Mouse (Mus musculus) bone marrow, adult 2 months (tissue): ENCODE measurements around the gene Zc2hc1c. TPM values are rescaled to one million over a fixed set of nuclear protein-coding genes. Genes with fewer than 3 reads are reported as not detected.
A peak's percentile ranks its signal among the peaks of the same experiment; 100 is the strongest.

Experiments
- H3K27ac ChIP-seq: fragments of 200-500 bp; 2 replicates; pipeline ENCODE4 v1.5.1; 2012; ENCODE audit warnings: low read depth, mild to moderate bottlenecking, control low read depth, inconsistent platforms, low read length; ENCODE audit not compliant: control insufficient read depth, poor library complexity, insufficient read depth
- H3K4me1 ChIP-seq: fragments of 200-500 bp; 2 replicates; pipeline ENCODE4 v1.6.1; 2011; ENCODE audit warnings: low read length; ENCODE audit not compliant: control insufficient read depth, insufficient read depth
- H3K4me3 ChIP-seq: fragments of 200-500 bp; replicated peaks from 2 replicates; pipeline ENCODE3; 2011; ENCODE audit warnings: mild to moderate bottlenecking, low read depth, low read length, control low read depth; ENCODE audit not compliant: control insufficient read depth
- CTCF ChIP-seq: fragments of 200-500 bp; IDR thresholded peaks from 2 replicates; pipeline ENCODE4 v1.5.1; 2011; ENCODE audit warnings: low read length, control low read depth; ENCODE audit not compliant: control insufficient read depth, insufficient read depth
- POLR2A ChIP-seq: fragments of 200-500 bp; IDR thresholded peaks from 2 replicates; pipeline ENCODE4 v1.6.1; 2011; ENCODE audit warnings: low read depth, mild to moderate bottlenecking, control low read depth, low read length, borderline replicate concordance; ENCODE audit not compliant: control insufficient read depth
- WGBS: fragments of 180-500 bp; shearing (Covaris S2); methylation state at CpG from one replicate; pipeline ENCODE4 v1.1.7; 2018; 5-methylcytosine and 5-hydroxymethylcytosine counted together
- polyA plus RNA-seq: library from polyadenylated mRNA; stranded (reverse); fragments of >200 nt; gene quantifications from 2 replicates; pipeline ENCODE4 v1.2.4, GENCODE M21; 2011; ENCODE audit warnings: low replicate concordance; ENCODE audit not compliant: missing spikeins, insufficient read depth, insufficient read length

Zc2hc1c gene
- polyA plus RNA-seq, 1 experiment = not detected

GRCm38 (mm10) chr12:85337567-85338311 is 49.3 kb downstream of the Zc2hc1c start:
- Histone ChIP-seq H3K27ac (no peak overlapping the region), H3K4me1 (no peaks in the 10 kb centered on the region), H3K4me3 (peak overlapping the region; percentile 9)
- WGBS = 71% methylated on average over 6 of the region's 6 CpGs
- no peak for TF ChIP-seq POLR2A
- TF ChIP-seq CTCF = no peak

- TF ChIP-seq POLR2A (no peak), CTCF (no peak)
- Histone ChIP-seq H3K4me1 (no peaks in the 10 kb centered on the region), H3K27ac (peak overlapping the region; percentile 96), H3K4me3 (peak overlapping the region; percentile 81)
- WGBS = under 1% methylated on average over 42 of the region's 42 CpGs
Observed at GRCm38 (mm10) chr12:85338815-85339214, 50.4 kb downstream of the Zc2hc1c start.

- Histone ChIP-seq H3K4me1 (no peaks in the 10 kb centered on the region; the same call in 1 of the 2 replicates), H3K27ac (peak within 1 kb of the TSS; percentile 96), H3K4me3 (peak within 1 kb of the TSS; percentile 81)
- TF ChIP-seq POLR2A (peak; percentile 87; the same call in 1 of the 2 replicates), CTCF (no peak)
- under 1% methylated on average over 36 of the region's 36 CpGs for WGBS
Observed at GRCm38 (mm10) chr12:85339243-85339729, 50.9 kb downstream of the Zc2hc1c start, which contains the start of gene Nek9. Gene Nek9, minus strand, starts transcription at chr12:85339362.

- 2% methylated on average over 4 of the region's 4 CpGs for whole genome bisulfite sequencing
- Histone ChIP-seq H3K4me3 (no peak overlapping the region), H3K27ac (peak overlapping the region; percentile 79; the same call in 1 of the 2 replicates), H3K4me1 (peaks cover 2% of the 10 kb centered on the region; the same call in 1 of the 2 replicates)
- TF ChIP-seq POLR2A (no peak), CTCF (no peak)
Observed at GRCm38 (mm10) chr12:85339947-85340346, 51.6 kb downstream of the Zc2hc1c start.

- H3K27ac ChIP-seq = no peak overlapping the region
- no peak for TF ChIP-seq CTCF
- no peak for TF ChIP-seq POLR2A
- peaks cover 2% of the 10 kb centered on the region; the same call in 1 of the 2 replicates for H3K4me1 ChIP-seq
- H3K4me3 ChIP-seq = no peak overlapping the region
- 37% methylated on average over 1 of the region's 1 CpGs for WGBS
Observed at GRCm38 (mm10) chr12:85341131-85341530, 52.7 kb downstream of the Zc2hc1c start.

- WGBS = 88% methylated on average over 4 of the region's 4 CpGs
- TF ChIP-seq CTCF (no peak), POLR2A (no peak)
Observed at GRCm38 (mm10) chr12:85342310-85342709, 53.9 kb downstream of the Zc2hc1c start.

GRCm38 (mm10) chr12:85344252-85344651 is 55.9 kb downstream of the Zc2hc1c start:
- 84% methylated on average over 7 of the region's 7 CpGs for WGBS
- no peak overlapping the region for H3K4me3 ChIP-seq
- TF ChIP-seq CTCF = no peak
- TF ChIP-seq POLR2A = no peak
- H3K27ac ChIP-seq = no peak overlapping the region
- peaks cover 8% of the 10 kb centered on the region; the same call in 1 of the 2 replicates for H3K4me1 ChIP-seq

More at GRCm38 (mm10) chr12:85342310-85342709, 53.9 kb downstream of the Zc2hc1c start:
- Histone ChIP-seq H3K4me1 (peaks cover 4% of the 10 kb centered on the region; the same call in 1 of the 2 replicates), H3K4me3 (no peak overlapping the region), H3K27ac (no peak overlapping the region)

GRCm38 (mm10) chr12:85345559-85345958 is 57.2 kb downstream of the Zc2hc1c start:
- 43% methylated on average over 6 of the region's 6 CpGs for WGBS
- H3K27ac ChIP-seq = no peak overlapping the region

More at GRCm38 (mm10) chr12:85345559-85345958, 57.2 kb downstream of the Zc2hc1c start:
- H3K4me1 ChIP-seq = peaks cover 8% of the 10 kb centered on the region; the same call in 1 of the 2 replicates
- TF ChIP-seq CTCF (no peak), POLR2A (no peak)
- no peak overlapping the region for H3K4me3 ChIP-seq
